Mouse (Mus musculus): Measurements from ENCODE around the gene Trim69. TPM values are rescaled to one million over a fixed set of nuclear protein-coding genes. Genes with fewer than 3 reads are reported as not detected.
A peak's percentile ranks its signal among the peaks of the same experiment; 100 is the strongest.

The Trim69 gene
- total and polyA plus RNA-seq, 2 experiments from 2014 or later = not detected

GRCm38 (mm10) chr2:122146687-122147086 is 13.8 kb upstream of the Trim69 start:
- 70% methylated on average over 6 of the region's 6 CpGs for WGBS
- H3K36me3 ChIP-seq (ENCODE audit: insufficient read depth) = no peaks in the 10 kb centered on the region
- no peaks in the 10 kb centered on the region for H3K9me3 ChIP-seq (ENCODE audit: low read length)
- no peaks in the 10 kb centered on the region for H3K4me1 ChIP-seq (ENCODE audit: insufficient read depth)
- no peak overlapping the region for H3K9ac ChIP-seq
- ATAC-seq (no peak), DNase-seq (no peak)
- H3K27ac ChIP-seq (ENCODE audit: low read depth, low read length) = no peak overlapping the region
- H3K4me3 ChIP-seq (ENCODE audit: low read depth, low read length) = no peak overlapping the region
- no peak overlapping the region for H3K4me2 ChIP-seq (ENCODE audit: low read depth)
- TF ChIP-seq CTCF (IDR thresholded peaks at IDR 0.05; ENCODE audit: low read depth) = no peak
- no peaks in the 10 kb centered on the region for H3K27me3 ChIP-seq (ENCODE audit: insufficient read depth, low read length)

GRCm38 (mm10) chr2:122147508-122148241 is 12.8 kb upstream of the Trim69 start, which contains the start of gene B2m:
Gene B2m, plus strand, starts transcription at chr2:122147686.
- no peaks in the 10 kb centered on the region for H3K4me1 ChIP-seq (ENCODE audit: insufficient read depth)
- H3K27me3 ChIP-seq (ENCODE audit: insufficient read depth, low read length) = no peaks in the 10 kb centered on the region
- 1% methylated on average over 40 of the region's 40 CpGs for WGBS
- H3K9ac ChIP-seq = peak within 1 kb of the TSS; percentile 62
- no peaks in the 10 kb centered on the region for H3K36me3 ChIP-seq (ENCODE audit: insufficient read depth)
- ATAC-seq = peak; percentile 100
- DNase-seq = peak; percentile 94
- no peak for TF ChIP-seq CTCF (IDR thresholded peaks at IDR 0.05; ENCODE audit: low read depth)
- H3K4me3 ChIP-seq (ENCODE audit: low read depth, low read length) = peak within 1 kb of the TSS; percentile 60
- H3K9me3 ChIP-seq (ENCODE audit: low read length) = no peaks in the 10 kb centered on the region
- H3K4me2 ChIP-seq (ENCODE audit: low read depth) = peak within 1 kb of the TSS; percentile 87
- 0 out of 2 replicates have a peak within 1 kb of the TSS, but pooled peaks have one; percentile 31 for H3K27ac ChIP-seq (ENCODE audit: low read depth, low read length)

- no peaks in the 10 kb centered on the region for H3K36me3 ChIP-seq (ENCODE audit: insufficient read depth)
- H3K4me3 ChIP-seq (ENCODE audit: low read depth, low read length) = peak overlapping the region; percentile 60
- no peak for ATAC-seq
- H3K27me3 ChIP-seq (ENCODE audit: insufficient read depth, low read length) = no peaks in the 10 kb centered on the region
- WGBS = 34% methylated on average over 18 of the region's 18 CpGs
- DNase-seq = peak; percentile 5
- H3K4me2 ChIP-seq (ENCODE audit: low read depth) = peak overlapping the region; percentile 87
- H3K4me1 ChIP-seq (ENCODE audit: insufficient read depth) = no peaks in the 10 kb centered on the region
- no peak for TF ChIP-seq CTCF (IDR thresholded peaks at IDR 0.05; ENCODE audit: low read depth)
- no peak overlapping the region for H3K27ac ChIP-seq (ENCODE audit: low read depth, low read length)
- peak overlapping the region; percentile 62; the same call in 1 of the 2 replicates for H3K9ac ChIP-seq
- H3K9me3 ChIP-seq (ENCODE audit: low read length) = no peaks in the 10 kb centered on the region
Observed at GRCm38 (mm10) chr2:122148242-122148917, 12.1 kb upstream of the Trim69 start.

- Histone ChIP-seq H3K4me1 (ENCODE audit: insufficient read depth) (no peaks in the 10 kb centered on the region), H3K36me3 (ENCODE audit: insufficient read depth) (no peaks in the 10 kb centered on the region), H3K27me3 (ENCODE audit: insufficient read depth, low read length) (no peaks in the 10 kb centered on the region), H3K4me2 (ENCODE audit: low read depth) (no peak overlapping the region), H3K9ac (no peak overlapping the region), H3K9me3 (ENCODE audit: low read length) (no peaks in the 10 kb centered on the region), H3K4me3 (ENCODE audit: low read depth, low read length) (no peak overlapping the region), H3K27ac (ENCODE audit: low read depth, low read length) (no peak overlapping the region)
- TF ChIP-seq CTCF (IDR thresholded peaks at IDR 0.05; ENCODE audit: low read depth) = no peak
- WGBS = 94% methylated on average over 6 of the region's 6 CpGs
- ATAC-seq (no peak), DNase-seq (no peak)
Observed at GRCm38 (mm10) chr2:122149316-122149715, 11.2 kb upstream of the Trim69 start.

- H3K9me3 ChIP-seq (ENCODE audit: low read length) = no peaks in the 10 kb centered on the region
Observed at GRCm38 (mm10) chr2:122149716-122150115, 10.8 kb upstream of the Trim69 start.

GRCm38 (mm10) chr2:122151221-122151620 is 9.3 kb upstream of the Trim69 start:
- no peak for TF ChIP-seq CTCF (IDR thresholded peaks at IDR 0.05; ENCODE audit: low read depth)
- no peak for ATAC-seq
- Histone ChIP-seq H3K4me3 (ENCODE audit: low read depth, low read length) (no peak overlapping the region), H3K27me3 (ENCODE audit: insufficient read depth, low read length) (no peaks in the 10 kb centered on the region), H3K36me3 (ENCODE audit: insufficient read depth) (no peaks in the 10 kb centered on the region), H3K9me3 (ENCODE audit: low read length) (no peaks in the 10 kb centered on the region), H3K4me1 (ENCODE audit: insufficient read depth) (no peaks in the 10 kb centered on the region), H3K4me2 (ENCODE audit: low read depth) (no peak overlapping the region), H3K27ac (ENCODE audit: low read depth, low read length) (no peak overlapping the region), H3K9ac (no peak overlapping the region)
- no peak for DNase-seq
- WGBS = 96% methylated on average over 1 of the region's 1 CpGs

More at GRCm38 (mm10) chr2:122149716-122150115, 10.8 kb upstream of the Trim69 start:
- Histone ChIP-seq H3K27ac (ENCODE audit: low read depth, low read length) (no peak overlapping the region), H3K27me3 (ENCODE audit: insufficient read depth, low read length) (no peaks in the 10 kb centered on the region), H3K4me1 (ENCODE audit: insufficient read depth) (no peaks in the 10 kb centered on the region), H3K4me3 (ENCODE audit: low read depth, low read length) (no peak overlapping the region), H3K36me3 (ENCODE audit: insufficient read depth) (no peaks in the 10 kb centered on the region), H3K4me2 (ENCODE audit: low read depth) (no peak overlapping the region), H3K9ac (no peak overlapping the region)
- DNase-seq = no peak
- WGBS = 89% methylated on average over 3 of the region's 3 CpGs
- ATAC-seq = no peak
- no peak for TF ChIP-seq CTCF (IDR thresholded peaks at IDR 0.05; ENCODE audit: low read depth)

- Histone ChIP-seq H3K4me3 (ENCODE audit: low read depth, low read length) (no peak overlapping the region), H3K9me3 (ENCODE audit: low read length) (no peaks in the 10 kb centered on the region), H3K27ac (ENCODE audit: low read depth, low read length) (no peak overlapping the region), H3K4me1 (ENCODE audit: insufficient read depth) (no peaks in the 10 kb centered on the region), H3K4me2 (ENCODE audit: low read depth) (no peak overlapping the region), H3K27me3 (ENCODE audit: insufficient read depth, low read length) (no peaks in the 10 kb centered on the region), H3K9ac (no peak overlapping the region), H3K36me3 (ENCODE audit: insufficient read depth) (no peaks in the 10 kb centered on the region)
- no peak for TF ChIP-seq CTCF (IDR thresholded peaks at IDR 0.05; ENCODE audit: low read depth)
- DNase-seq (no peak), ATAC-seq (no peak)
- 83% methylated on average over 3 of the region's 3 CpGs for WGBS
Observed at GRCm38 (mm10) chr2:122152850-122153249, 7.7 kb upstream of the Trim69 start.
